ENCODE assay signal across 7 mouse cellular contexts in the genomic region with DNA sequence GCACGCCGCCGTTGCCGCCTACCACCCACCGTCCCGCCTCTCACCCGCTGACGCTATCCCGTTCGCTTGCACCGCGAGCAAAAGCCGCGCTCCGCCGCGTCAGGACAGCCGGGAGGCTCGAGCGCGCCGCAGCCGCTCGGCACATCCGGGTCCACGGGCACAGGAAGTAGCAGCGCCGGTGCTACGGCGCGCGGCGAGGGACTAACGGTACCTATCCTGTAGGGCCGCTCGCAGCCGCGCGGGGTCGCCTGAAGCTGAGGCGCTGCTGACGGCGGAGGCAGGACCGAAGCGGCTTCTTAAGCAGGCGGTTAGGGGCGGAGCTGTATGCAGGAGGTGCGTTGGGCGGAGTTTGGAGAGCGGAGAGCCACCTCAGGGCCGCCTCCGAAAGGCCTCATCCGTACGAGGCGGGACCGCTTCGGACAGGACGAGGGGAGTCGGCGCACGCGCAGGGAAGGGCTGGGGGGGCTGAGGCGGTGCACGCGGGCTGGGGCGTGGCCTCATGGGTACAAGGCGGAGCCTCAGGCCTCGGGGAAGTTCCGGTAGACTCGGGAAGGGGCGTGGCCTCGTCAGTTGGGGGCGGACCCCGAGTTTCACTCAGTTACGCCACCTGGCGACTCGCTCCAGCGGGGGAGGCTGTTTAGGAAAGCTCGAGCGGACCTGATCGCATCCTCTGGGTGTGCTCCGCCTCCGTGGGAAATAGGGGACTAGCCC. TPM values are rescaled to one million over a fixed set of nuclear protein-coding genes. Genes with fewer than 3 reads are reported as not detected.
A peak's percentile ranks its signal among the peaks of the same experiment; 100 is the strongest.
DNase-seq lines count a peak whose midpoint lies in the region; ATAC-seq and TF ChIP-seq lines count a peak whose summit lies in the region.

Gene Ep400 (minus strand): TSS at position 270 of the 711 bp plus-strand sequence.

- intact Hi-C loops in left cerebral cortex, postnatal 4 days (cut with DNase I): no loop called here

- peak; percentile 72 for TF ChIP-seq POLR2A in small intestine, adult 2 months (IDR thresholded peaks at IDR 0.05; ENCODE audit: low read depth, low read length)

- no peaks in the 10 kb centered on the region for H3K9me3 ChIP-seq in embryonic facial prominence, embryonic 10.5 days
- no peaks in the 10 kb centered on the region for H3K9me3 ChIP-seq in intestine, postnatal 0 days (ENCODE audit: control insufficient read depth)
- no peaks in the 10 kb centered on the region for H3K9me3 ChIP-seq in midbrain, embryonic 12.5 days

- H3K36me3 ChIP-seq in embryonic facial prominence, embryonic 10.5 days (replicated peaks): peaks cover 48% of the 10 kb centered on the region
- peaks cover 21% of the 10 kb centered on the region for H3K36me3 ChIP-seq in intestine, postnatal 0 days (ENCODE audit: control insufficient read depth, insufficient read depth)
- H3K36me3 ChIP-seq in midbrain, embryonic 12.5 days: peaks cover 23% of the 10 kb centered on the region
- H3K36me3 ChIP-seq in small intestine, adult 2 months (ENCODE audit: control insufficient read depth, insufficient read depth, low read length): peaks cover 16% of the 10 kb centered on the region; the same call in 1 of the 2 replicates

- peak; percentile 98 for ATAC-seq in intestine, postnatal 0 days
- ATAC-seq in midbrain, embryonic 12.5 days (ENCODE audit: low FRiP score, low read depth): peak; percentile 97

- under 1% methylated on average over 83 of the region's 83 CpGs for WGBS in embryonic facial prominence, embryonic 10.5 days
- WGBS in intestine, postnatal 0 days: under 1% methylated on average over 83 of the region's 83 CpGs
- under 1% methylated on average over 83 of the region's 83 CpGs for WGBS in midbrain, embryonic 12.5 days
- under 1% methylated on average over 79 of the region's 83 CpGs for WGBS in small intestine, adult 2 months

- H3K27me3 ChIP-seq in embryonic facial prominence, embryonic 10.5 days (replicated peaks; ENCODE audit: low read depth, poor library complexity, severe bottlenecking): no peaks in the 10 kb centered on the region
- H3K27me3 ChIP-seq in intestine, postnatal 0 days (replicated peaks; ENCODE audit: control insufficient read depth, insufficient read depth, low read length): no peaks in the 10 kb centered on the region
- H3K27me3 ChIP-seq in midbrain, embryonic 12.5 days: no peaks in the 10 kb centered on the region
- H3K27me3 ChIP-seq in small intestine, adult 2 months (ENCODE audit: control insufficient read depth, insufficient read depth, low read length): no peaks in the 10 kb centered on the region

- peak within 1 kb of the TSS; percentile 72 for H3K4me2 ChIP-seq in intestine, postnatal 0 days (replicated peaks; ENCODE audit: low read depth)
- peak within 1 kb of the TSS; percentile 84 for H3K4me2 ChIP-seq in midbrain, embryonic 12.5 days (replicated peaks)

- H3K9ac ChIP-seq in intestine, postnatal 0 days (ENCODE audit: low read depth, low read length): peak within 1 kb of the TSS; percentile 93
- H3K9ac ChIP-seq in midbrain, embryonic 12.5 days (replicated peaks): peak within 1 kb of the TSS; percentile 92

- peak within 1 kb of the TSS; percentile 76 for H3K4me3 ChIP-seq in embryonic facial prominence, embryonic 10.5 days
- H3K4me3 ChIP-seq in intestine, postnatal 0 days (ENCODE audit: low read depth, low read length): peak within 1 kb of the TSS; percentile 94
- H3K4me3 ChIP-seq in midbrain, embryonic 12.5 days: peak within 1 kb of the TSS; percentile 88
- H3K4me3 ChIP-seq in small intestine, adult 2 months (ENCODE audit: low read depth, low read length): peak within 1 kb of the TSS; percentile 69

- H3K27ac ChIP-seq in embryonic facial prominence, embryonic 10.5 days (replicated peaks): peak within 1 kb of the TSS; percentile 94
- H3K27ac ChIP-seq in intestine, postnatal 0 days (ENCODE audit: low read depth, low read length): peak within 1 kb of the TSS; percentile 99
- H3K27ac ChIP-seq in midbrain, embryonic 12.5 days (replicated peaks): peak within 1 kb of the TSS; percentile 96
- H3K27ac ChIP-seq in small intestine, adult 2 months (ENCODE audit: insufficient read depth, low read depth, low read length): peak within 1 kb of the TSS; percentile 69

- TF ChIP-seq CTCF in intestine, postnatal 0 days (IDR thresholded peaks at IDR 0.05; ENCODE audit: low read depth): peak; percentile 83
- TF ChIP-seq CTCF in small intestine, adult 2 months (IDR thresholded peaks at IDR 0.05; ENCODE audit: extremely low read depth, insufficient read length, insufficient replicate concordance, low read depth, low read length): peak; percentile 68

- H3K4me1 ChIP-seq in embryonic facial prominence, embryonic 10.5 days: peaks cover 16% of the 10 kb centered on the region
- H3K4me1 ChIP-seq in intestine, postnatal 0 days (replicated peaks; ENCODE audit: control insufficient read depth, insufficient read depth, low read length): no peaks in the 10 kb centered on the region
- H3K4me1 ChIP-seq in midbrain, embryonic 12.5 days: peaks cover 21% of the 10 kb centered on the region
- H3K4me1 ChIP-seq in small intestine, adult 2 months (ENCODE audit: control insufficient read depth, insufficient read depth, insufficient read length, low read length): peaks cover 6% of the 10 kb centered on the region; the same call in 1 of the 2 replicates

- peak; percentile 100 for DNase-seq in adrenal gland, postnatal 10 days
- DNase-seq in embryonic facial prominence, embryonic 10.5 days (ENCODE audit: low spot score): peak; percentile 100
- peak; percentile 77 for DNase-seq in gonadal fat pad, adult 2 months (ENCODE audit: low read depth)
- peak; percentile 100 for DNase-seq in left cerebral cortex, postnatal 4 days

RNA-seq across cellular contexts. Expression of gene Ep400, which starts in this region (rescaled TPM):
- 10 to 100 TPM; 64.7 to 76.0 TPM for total RNA-seq in adrenal gland, postnatal 10 days (2021)
- 57.1 and 67.5 TPM in 2 replicates for polyA plus RNA-seq in embryonic facial prominence, embryonic 10.5 days (2016; fragmentation: Nextera tagmentation; extraction: Ambion mirVana)
- 29.4 and 48.4 TPM in 2 replicates for polyA plus RNA-seq in gonadal fat pad, adult 2 months (2012; rRNA removed)
- polyA plus RNA-seq in intestine, postnatal 0 days (2015; fragmentation: Nextera tagmentation; extraction: Ambion mirVana): 11.0 and 13.1 TPM in 2 replicates
- 100 to 1,000 TPM; 121 to 122 TPM for total RNA-seq in left cerebral cortex, postnatal 4 days (2021)
- polyA plus RNA-seq in midbrain, embryonic 12.5 days (2016; fragmentation: Nextera tagmentation; extraction: Ambion mirVana): 61.7 and 67.4 TPM in 2 replicates
- 21.8 and 45.0 TPM in 2 replicates for polyA plus RNA-seq in small intestine, adult 2 months (2012; rRNA removed)

Comparison
In these comparisons a context has a peak if more than half of its experiments do, and no peak if none do; other contexts are left out.
1. Peak in every context shown above with its lines: DNase-seq, ATAC-seq, H3K4me3 ChIP-seq and H3K27ac ChIP-seq.